Mouse (Mus musculus) thymus, adult 18-20 months (tissue): ENCODE measurements around the gene Lysmd1.

Experiments
- DNase-seq, 2 experiments: peaks; one replicate each; pipeline ENCODE4 v3.0.0; 2022; ENCODE audit warnings: mixed read lengths in 2 of 2

The Lysmd1 gene

DNA sequence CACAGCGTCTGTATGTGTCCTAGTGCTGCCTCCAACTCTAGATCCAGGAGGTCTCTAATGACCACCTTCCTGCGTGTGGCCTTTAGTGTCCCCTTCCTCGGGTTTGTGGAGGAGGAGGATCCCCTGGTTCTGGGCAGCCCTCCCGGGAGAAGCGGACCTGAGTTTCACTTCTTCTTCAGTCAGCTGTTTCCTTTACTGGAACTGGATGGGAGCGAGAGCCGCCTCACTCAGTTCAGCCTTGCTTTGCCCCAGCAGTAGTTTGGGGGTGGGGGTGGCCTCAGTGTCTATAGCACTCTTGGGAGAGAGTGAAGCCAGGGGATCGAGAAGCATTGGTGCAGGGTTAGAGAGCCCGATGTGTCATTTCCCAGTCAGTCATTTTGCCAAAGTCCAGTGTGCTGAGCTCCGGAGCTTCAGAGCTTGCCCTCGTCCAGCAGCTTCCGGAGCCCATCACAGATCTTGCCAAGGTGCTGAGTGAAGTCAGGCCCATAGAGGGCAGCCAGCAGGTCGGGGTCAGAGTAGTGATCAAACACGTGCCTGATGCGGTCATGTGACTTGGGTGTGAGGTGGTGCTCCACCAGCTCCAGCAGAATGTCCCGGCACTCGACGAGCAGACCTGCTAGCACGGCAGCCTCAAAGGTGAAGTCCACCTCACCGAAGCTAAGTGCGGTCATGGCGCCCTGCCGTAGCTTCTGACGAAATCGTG is 5.8 kb downstream of the Lysmd1 start:
- DNase-seq = no peak

GRCm38 (mm10) chr3:95140289-95140595 is 6.4 kb downstream of the Lysmd1 start:
- no peak for DNase-seq

DNA sequence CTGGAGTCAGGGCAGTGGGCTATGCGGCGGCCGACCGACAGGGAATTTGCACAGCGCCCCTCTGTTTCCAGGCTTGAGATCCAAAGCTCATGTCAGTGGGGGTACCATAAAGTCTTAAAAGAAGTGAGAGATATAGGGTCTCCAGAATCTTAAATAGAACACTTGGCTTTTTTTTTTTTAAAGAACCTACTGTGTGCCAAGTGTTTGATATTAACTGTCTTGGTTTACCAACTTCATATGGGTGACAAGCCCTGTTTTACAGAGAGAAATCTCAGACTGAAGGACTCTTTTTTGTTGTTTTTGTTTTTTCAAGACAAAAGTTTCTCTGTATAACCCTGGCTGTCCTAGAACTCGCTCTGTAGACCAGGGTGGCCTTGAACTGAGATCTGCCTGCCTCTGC is 6.9 kb downstream of the Lysmd1 start:
- no peak for DNase-seq

GRCm38 (mm10) chr3:95141474-95141873 is 7.6 kb downstream of the Lysmd1 start:
- peak; percentile 68 to 85 for DNase-seq

DNA sequence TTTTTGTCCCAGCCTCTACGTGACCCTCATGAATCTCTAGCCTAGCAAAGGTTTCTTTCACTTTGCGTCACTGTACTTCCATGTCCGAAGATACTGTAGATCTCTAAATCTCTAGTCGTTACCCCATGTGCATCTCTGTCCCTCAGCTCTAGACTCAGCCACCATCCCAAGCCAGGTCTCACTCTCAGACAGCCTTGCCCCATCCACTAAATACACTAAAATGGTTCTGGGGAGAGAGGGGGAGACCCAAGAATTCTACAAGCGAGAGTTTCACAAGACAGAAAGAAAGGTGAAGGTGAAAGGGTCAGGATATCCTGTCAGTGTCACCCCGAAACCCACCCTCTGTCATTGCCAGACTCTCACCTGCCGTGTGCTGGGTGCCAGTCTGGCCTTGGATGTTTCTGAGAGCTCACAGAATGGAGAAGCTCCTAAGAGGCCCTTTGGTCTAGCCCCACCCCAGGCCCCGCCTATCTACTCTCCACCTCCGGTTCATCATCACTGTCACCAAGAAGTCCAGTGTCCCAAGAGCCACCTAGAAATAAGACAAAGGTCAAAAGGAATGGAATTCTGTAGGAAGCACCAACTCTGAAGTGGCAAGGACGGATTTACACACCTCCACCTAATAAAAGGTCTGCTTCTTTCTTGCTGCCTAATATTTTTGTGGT is 8.2 kb downstream of the Lysmd1 start, which contains the start of gene Tnfaip8l2:
TSS of gene Tnfaip8l2 (minus strand) at position 409 of the 665 bp plus-strand sequence.
- peak in 1 of 2 experiments; percentile 60 for DNase-seq

GRCm38 (mm10) chr3:95142617-95143011 is 8.7 kb downstream of the Lysmd1 start:
- DNase-seq = peak; percentile 66 to 76

GRCm38 (mm10) chr3:95147924-95148323 is 14.0 kb downstream of the Lysmd1 start:
- DNase-seq = no peak

GRCm38 (mm10) chr3:95153874-95154273 is 20.0 kb downstream of the Lysmd1 start:
- peak; percentile 30 to 43 for DNase-seq

- no peak for DNase-seq
These were observed 25.7 kb downstream of the Lysmd1 start for GRCm38 (mm10) chr3:95159511-95159986.

DNA sequence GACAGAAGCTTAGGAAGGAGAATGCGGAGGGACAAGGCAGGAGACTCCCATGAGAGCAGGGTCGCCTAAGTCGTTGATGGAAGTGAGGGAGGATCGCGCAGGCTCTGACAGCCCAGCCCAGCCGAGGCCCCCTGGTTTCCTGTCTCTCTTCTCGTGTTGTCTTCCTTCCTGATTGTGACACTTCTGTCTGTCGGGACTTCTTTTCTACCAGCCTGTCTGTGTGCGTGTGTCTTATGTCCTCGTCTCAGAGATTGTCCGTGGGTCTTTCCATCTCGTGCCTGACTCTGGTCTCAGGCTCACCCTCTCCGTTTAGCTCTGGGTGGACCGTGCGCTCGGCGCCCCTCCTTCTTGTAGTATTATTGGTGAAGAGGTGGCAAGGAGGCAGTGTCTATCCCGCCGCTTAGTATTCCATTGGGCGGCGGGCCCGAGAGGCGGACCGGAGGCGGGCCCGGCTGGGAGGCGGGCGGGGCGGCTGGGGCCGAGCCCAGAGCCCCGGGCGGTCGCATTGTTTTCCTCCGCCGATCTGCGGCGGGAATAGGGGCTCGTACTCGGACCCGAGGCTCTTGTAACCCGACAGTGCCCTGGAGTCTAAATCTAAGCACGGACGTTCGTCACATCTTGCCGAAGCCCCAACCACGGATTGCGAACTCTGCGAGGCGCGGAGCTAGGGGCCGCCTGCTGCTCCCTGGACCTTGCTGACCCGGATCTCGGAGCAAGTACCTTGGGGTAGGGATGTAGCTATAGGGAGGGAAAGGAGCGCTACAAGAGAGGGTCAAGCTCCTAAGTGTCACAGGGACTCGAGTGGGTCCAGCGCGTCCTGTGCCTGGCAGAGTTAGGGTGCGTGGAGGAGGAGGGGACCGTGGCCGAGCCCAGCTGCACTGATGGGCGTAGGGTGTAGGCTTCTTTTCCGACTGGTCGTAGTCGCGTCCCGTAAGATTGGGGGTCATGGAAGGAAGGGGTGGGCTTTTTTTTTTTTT is 26.4 kb downstream of the Lysmd1 start, which contains the start of gene Sema6c:
TSS of gene Sema6c (plus strand) at position 471 of the 977 bp plus-strand sequence.
- DNase-seq = peak; percentile 78 to 80

DNA sequence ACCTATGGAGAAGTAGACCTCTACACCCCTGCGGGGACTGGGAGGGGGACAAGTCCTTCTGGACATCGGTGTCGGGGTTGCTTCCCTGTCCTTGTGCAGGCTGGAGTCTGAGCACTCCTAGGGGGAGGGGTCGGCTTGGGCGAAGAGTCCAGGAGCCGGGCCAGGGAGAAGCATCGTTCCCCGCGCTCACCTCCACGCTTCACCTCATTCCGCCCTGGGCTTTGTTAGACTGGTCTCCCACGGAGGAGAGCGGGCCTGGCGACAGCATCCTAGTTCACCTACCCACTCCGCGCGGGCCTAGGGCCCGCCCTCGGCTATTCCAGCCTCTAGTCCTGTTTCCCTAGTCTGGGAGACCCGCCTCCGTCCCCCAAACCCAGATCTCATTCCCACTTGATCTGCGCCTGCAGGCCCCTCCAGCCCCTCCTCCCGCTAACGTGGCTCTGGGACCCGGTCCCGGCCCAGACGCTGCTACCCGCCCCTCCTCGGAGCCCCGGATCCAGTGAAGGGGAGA is 27.2 kb downstream of the Lysmd1 start:
- DNase-seq = peak; percentile 12 to 20

- no peak for DNase-seq
These were observed 27.9 kb downstream of the Lysmd1 start for GRCm38 (mm10) chr3:95161618-95162344.

DNA sequence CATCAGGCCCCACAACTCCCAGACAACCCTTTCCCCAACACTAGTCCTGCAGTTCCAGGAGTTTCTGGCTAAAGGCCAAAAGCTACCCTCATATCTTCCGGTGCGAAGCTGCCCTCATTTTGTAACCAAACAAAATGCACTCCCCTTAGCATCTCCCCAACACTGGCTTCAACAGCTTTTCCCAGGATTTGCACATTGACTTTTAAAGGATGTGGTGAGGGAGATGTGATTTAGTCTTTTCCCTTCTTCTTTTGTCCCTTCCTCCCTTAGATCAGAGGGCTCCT is 28.4 kb downstream of the Lysmd1 start:
- no peak for DNase-seq

GRCm38 (mm10) chr3:95163419-95164255 is 29.7 kb downstream of the Lysmd1 start:
- no peak for DNase-seq

GRCm38 (mm10) chr3:95164256-95164550 is 30.3 kb downstream of the Lysmd1 start:
- no peak for DNase-seq

- DNase-seq = no peak
These were observed 31.0 kb downstream of the Lysmd1 start for GRCm38 (mm10) chr3:95164840-95165239.

DNA sequence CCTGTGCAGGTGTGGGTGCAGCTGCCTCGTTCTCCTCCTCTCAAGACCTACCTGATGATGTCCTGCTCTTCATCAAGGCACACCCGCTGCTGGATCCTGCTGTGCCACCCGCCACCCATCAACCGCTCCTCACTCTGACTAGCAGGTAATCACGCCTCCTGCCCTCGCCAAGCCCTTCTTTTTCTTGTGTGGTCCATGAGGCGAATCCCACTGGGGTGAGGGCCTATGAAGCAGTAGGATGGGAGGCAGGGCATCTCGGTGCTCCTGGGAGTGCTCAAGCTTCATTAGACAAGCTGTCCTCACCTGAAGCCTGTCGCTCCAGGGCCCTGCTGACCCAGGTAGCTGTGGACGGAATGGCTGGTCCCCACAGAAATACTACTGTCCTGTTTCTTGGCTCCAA is 36.1 kb downstream of the Lysmd1 start:
- DNase-seq = no peak

DNA sequence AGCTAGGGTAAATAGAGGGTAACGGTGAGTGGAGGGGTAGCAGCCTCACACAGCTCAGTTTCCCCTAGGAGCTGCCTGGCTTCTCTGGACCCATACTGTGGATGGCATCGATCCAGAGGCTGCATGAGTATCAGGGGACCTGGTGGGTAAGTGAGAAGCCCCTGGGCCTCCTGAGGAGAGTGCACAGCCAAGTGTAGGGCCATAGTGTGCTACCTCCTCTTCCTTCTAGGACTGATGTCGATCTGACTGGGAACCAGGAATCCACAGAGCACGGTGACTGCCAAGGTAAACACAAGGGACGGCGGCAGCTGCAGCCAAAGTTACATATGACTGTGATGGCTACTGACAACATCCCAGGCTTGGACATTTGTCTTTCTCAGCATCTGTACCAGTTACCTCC is 37.2 kb downstream of the Lysmd1 start:
- DNase-seq = no peak

DNA sequence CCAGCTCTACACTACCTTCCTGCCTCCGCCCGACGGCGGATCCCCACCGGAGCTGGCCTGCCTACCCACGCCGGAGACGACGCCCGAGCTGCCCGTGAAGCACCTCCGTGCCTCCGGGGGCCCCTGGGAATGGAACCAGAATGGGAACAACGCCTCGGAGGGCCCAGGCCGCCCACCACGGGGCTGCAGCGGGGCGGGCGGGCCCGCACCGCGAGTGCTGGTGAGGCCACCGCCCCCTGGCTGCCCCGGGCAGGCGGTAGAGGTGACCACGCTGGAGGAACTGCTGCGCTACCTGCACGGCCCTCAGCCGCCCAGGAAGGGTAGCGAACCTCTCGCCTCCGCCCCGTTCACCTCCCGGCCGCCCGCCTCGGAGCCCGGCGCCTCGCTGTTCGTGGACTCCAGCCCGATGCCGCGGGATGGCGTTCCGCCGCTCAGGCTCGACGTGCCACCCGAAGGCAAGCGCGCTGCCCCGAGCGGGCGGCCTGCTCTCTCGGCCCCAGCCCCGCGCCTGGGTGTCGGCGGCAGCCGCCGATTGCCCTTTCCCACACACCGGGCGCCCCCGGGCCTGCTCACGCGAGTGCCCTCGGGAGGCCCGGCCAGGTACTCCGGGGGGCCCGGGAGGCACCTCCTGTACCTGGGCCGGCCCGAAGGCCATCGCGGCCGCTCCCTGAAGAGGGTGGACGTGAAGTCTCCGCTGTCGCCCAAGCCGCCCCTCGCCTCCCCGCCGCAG is 38.8 kb downstream of the Lysmd1 start:
- DNase-seq = no peak

DNA sequence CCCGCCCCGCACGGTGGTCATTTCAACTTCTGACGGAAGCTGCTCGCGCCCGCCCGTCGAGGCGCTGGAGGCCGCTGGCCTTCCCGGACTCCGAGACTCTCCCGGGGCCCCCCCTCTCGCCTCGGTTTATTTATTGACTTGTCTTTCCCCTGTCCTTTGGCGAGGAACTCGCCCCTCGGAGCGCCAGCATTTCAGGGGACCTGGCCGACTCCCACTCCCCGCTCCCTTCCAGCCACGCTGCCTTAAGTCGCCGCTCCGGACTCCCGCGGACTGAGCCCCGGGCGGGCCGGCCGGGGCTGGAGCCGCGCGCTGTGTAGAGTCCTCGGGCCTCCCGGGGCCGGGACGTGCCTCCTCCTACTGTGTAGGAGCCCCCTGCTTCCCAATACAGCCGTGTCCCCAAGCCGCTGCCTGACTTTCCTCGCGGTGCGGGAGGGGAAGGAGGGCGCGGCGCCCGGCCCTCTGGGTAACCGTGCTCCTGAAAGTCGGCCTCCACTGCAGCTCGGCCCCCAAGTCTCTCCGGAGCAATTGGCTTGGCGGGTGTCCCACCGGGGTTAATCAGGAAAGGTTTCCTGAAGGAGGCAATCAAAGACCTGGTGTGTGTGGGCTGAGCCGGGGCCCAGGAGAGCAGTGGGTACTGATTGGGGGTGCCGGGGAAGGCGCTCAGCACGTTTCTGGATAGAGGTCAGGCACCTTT is 39.5 kb downstream of the Lysmd1 start:
- DNase-seq = no peak
